Mouse (Mus musculus): ENCODE measurements at regions not wholly inside any gene's neighbourhood (a gene's known extent, or its start where the extent isn't known, plus 50 kb on each side); places are given as distances from the start of the nearest gene placed in this dataset.

- ATAC-seq, result no peak
Measured at GRCm38 (mm10) chr12:68680668-68681067, 478.3 kb downstream of the Rps29 start.

- ATAC-seq, result no peak
Measured at GRCm38 (mm10) chr12:68676096-68676775, 482.8 kb downstream of the Rps29 start.

GRCm38 (mm10) chr12:68672011-68672410 lies 487.0 kb downstream of the Rps29 start:
- ATAC-seq, result no peak

- ATAC-seq, result no peak
Measured at GRCm38 (mm10) chr12:68645901-68646585, 512.9 kb downstream of the Rps29 start.

GRCm38 (mm10) chr12:68643671-68644070 lies 515.3 kb downstream of the Rps29 start:
- ATAC-seq, result no peak

GRCm38 (mm10) chr12:68632441-68632840 lies 526.5 kb downstream of the Rps29 start:
- ATAC-seq, result no peak

GRCm38 (mm10) chr12:68618337-68618736 lies 540.6 kb downstream of the Rps29 start:
- ATAC-seq, result no peak

- no peak for ATAC-seq
Measured at GRCm38 (mm10) chr12:68605417-68606000, 553.5 kb downstream of the Rps29 start.

- ATAC-seq, result no peak
Measured at GRCm38 (mm10) chr12:68604524-68605299, 554.3 kb downstream of the Rps29 start.

GRCm38 (mm10) chr12:68602682-68603081 lies 556.3 kb downstream of the Rps29 start:
- no peak for ATAC-seq

- no peak for ATAC-seq
Measured at GRCm38 (mm10) chr12:68601366-68601765, 557.6 kb downstream of the Rps29 start.

GRCm38 (mm10) chr12:68599681-68600596 lies 559.0 kb downstream of the Rps29 start:
- no peak for ATAC-seq

- ATAC-seq, result no peak
Measured at GRCm38 (mm10) chr12:68599016-68599616, 559.9 kb downstream of the Rps29 start.

GRCm38 (mm10) chr12:68585524-68585872 lies 573.5 kb downstream of the Rps29 start:
- ATAC-seq, result no peak

- ATAC-seq, result no peak
Measured at GRCm38 (mm10) chr12:68584786-68585523, 574.0 kb downstream of the Rps29 start.

- no peak for ATAC-seq
Measured at GRCm38 (mm10) chr12:68579909-68580308, 579.1 kb downstream of the Rps29 start.

GRCm38 (mm10) chr12:68577453-68577852 lies 581.5 kb downstream of the Rps29 start:
- ATAC-seq, result no peak

- no peak for ATAC-seq
Measured at GRCm38 (mm10) chr12:68576855-68577254, 582.1 kb downstream of the Rps29 start.

- ATAC-seq, result no peak
Measured at GRCm38 (mm10) chr12:68554943-68555627, 603.9 kb downstream of the Rps29 start.

- ATAC-seq, result no peak
Measured at GRCm38 (mm10) chr12:68554292-68554691, 604.7 kb downstream of the Rps29 start.

All from inflammation-experienced regulatory T-cells, adult 6 months (primary cell).